Mouse (Mus musculus) heart, embryonic 11.5 days (tissue): ENCODE measurements at regions not wholly inside any gene's neighbourhood (a gene's known extent, or its start where the extent isn't known, plus 50 kb on each side); places are given as distances from the start of the nearest gene placed in this dataset.

Experiments used
- ATAC-seq: fragments of 200-750 bp; cut with Nextera tagmentation; replicated peaks from 2 replicates; pipeline ENCODE4 v1.8.0; 2017; ENCODE audit warnings: moderate library complexity; ENCODE audit not compliant: insufficient number of reproducible peaks, low FRiP score, low TSS enrichment
- H3K27ac ChIP-seq: fragments of 300-500 bp; sonication (generic); 2 replicates; pipeline ENCODE4 v1.5.1; 2014; ENCODE audit warnings: mild to moderate bottlenecking, low read depth, low read length
- H3K27me3 ChIP-seq: fragments of 300-500 bp; sonication (generic); 2 replicates; pipeline ENCODE4 v1.6.1; 2014; ENCODE audit warnings: mild to moderate bottlenecking, low read length, mixed read lengths; ENCODE audit not compliant: control insufficient read depth, insufficient read depth
- H3K36me3 ChIP-seq: fragments of 300-500 bp; sonication (generic); 2 replicates; pipeline ENCODE4 v1.6.1; 2014; ENCODE audit warnings: mild to moderate bottlenecking, low read length, moderate library complexity, mixed read lengths; ENCODE audit not compliant: control insufficient read depth, insufficient read depth
- H3K4me1 ChIP-seq: fragments of 300-500 bp; sonication (generic); 2 replicates; pipeline ENCODE4 v1.6.1; 2014; ENCODE audit warnings: low read length; ENCODE audit not compliant: control insufficient read depth, insufficient read depth
- H3K4me2 ChIP-seq: fragments of 300-500 bp; sonication (generic); 2 replicates; pipeline ENCODE4 v1.6.1; 2014; ENCODE audit warnings: mild to moderate bottlenecking, moderate library complexity
- H3K4me3 ChIP-seq: fragments of 300-500 bp; sonication (generic); 2 replicates; pipeline ENCODE4 v1.5.1; 2014; ENCODE audit warnings: low read depth, low read length
- H3K9ac ChIP-seq: fragments of 300-500 bp; sonication (generic); 2 replicates; pipeline ENCODE4 v1.6.1; 2014; ENCODE audit warnings: mild to moderate bottlenecking, low read depth, low read length, moderate library complexity
- H3K9me3 ChIP-seq: fragments of 300-500 bp; sonication (generic); replicated peaks from 2 replicates; pipeline ENCODE4 v1.6.1; 2016; ENCODE audit warnings: low read length; ENCODE audit not compliant: control insufficient read depth
- WGBS: fragments of 180-500 bp; shearing (Covaris S2); extraction: QIAGEN DNeasy Blood & Tissue Kit; methylation state at CpG from one replicate; pipeline ENCODE4 v1.1.7; 2014; ENCODE audit not compliant: insufficient replicate concordance; 5-methylcytosine and 5-hydroxymethylcytosine counted together

- Histone ChIP-seq H3K4me2 (no peak overlapping the region), H3K9ac (no peak overlapping the region), H3K9me3 (no peaks in the 10 kb centered on the region), H3K36me3 (no peaks in the 10 kb centered on the region), H3K27me3 (no peaks in the 10 kb centered on the region), H3K4me3 (no peak overlapping the region), H3K4me1 (no peaks in the 10 kb centered on the region), H3K27ac (no peak overlapping the region)
- no peak for ATAC-seq
- 93% methylated on average over 10 of the region's 10 CpGs for WGBS
Observed at GRCm38 (mm10) chr15:63697831-63698230, 147.1 kb downstream of the Gsdmc2 start.

DNA sequence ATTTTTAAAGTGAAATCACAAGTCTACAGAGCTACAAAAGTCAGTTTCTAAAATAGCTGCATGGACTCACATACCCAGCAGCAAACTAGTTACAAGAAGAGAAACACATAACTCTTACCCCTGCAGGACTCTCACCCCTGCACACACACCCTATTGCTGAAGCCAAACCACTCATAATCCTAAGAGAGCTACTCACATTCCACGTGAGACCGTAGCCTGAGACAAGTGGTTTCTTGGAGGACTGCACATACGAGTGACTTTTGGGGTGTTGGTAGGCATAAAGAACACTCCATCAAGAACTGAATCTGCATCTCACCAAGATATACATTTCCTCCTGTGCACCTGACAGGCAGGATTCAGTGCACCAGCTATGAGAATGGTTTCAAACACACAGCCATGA is 150.8 kb downstream of the Gsdmc2 start:
- H3K27ac ChIP-seq: no peak overlapping the region
- no peaks in the 10 kb centered on the region for H3K27me3 ChIP-seq
- no peak overlapping the region for H3K9ac ChIP-seq
- ATAC-seq: no peak
- H3K9me3 ChIP-seq: no peaks in the 10 kb centered on the region
- 63% methylated on average over 3 of the region's 3 CpGs for WGBS
- no peak overlapping the region for H3K4me2 ChIP-seq
- H3K4me1 ChIP-seq: no peaks in the 10 kb centered on the region
- H3K4me3 ChIP-seq: no peak overlapping the region
- H3K36me3 ChIP-seq: no peaks in the 10 kb centered on the region

DNA sequence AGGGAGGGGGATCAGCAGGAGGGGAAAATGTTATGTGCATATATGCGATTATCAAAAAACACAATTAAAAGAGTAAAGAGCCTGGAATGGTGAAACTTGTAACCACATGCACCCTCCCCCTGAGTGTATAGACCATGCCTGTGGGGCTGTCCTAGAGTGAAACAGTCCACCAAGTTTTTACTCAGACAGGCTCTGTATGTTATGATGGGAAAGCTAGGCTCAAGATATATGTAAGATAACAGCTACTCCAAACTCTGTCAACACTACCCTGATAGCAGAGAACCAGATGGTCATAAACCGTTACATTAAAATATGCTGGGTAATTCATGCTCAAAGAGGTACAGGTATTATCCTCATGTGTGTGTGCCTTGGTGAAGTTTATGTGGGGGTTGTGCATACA is 151.4 kb downstream of the Gsdmc2 start:
- H3K4me1 ChIP-seq: no peaks in the 10 kb centered on the region
- no peaks in the 10 kb centered on the region for H3K36me3 ChIP-seq
- H3K9ac ChIP-seq: no peak overlapping the region
- no peak for ATAC-seq
- H3K4me3 ChIP-seq: no peak overlapping the region
- no peak overlapping the region for H3K27ac ChIP-seq
- H3K27me3 ChIP-seq: no peaks in the 10 kb centered on the region
- H3K4me2 ChIP-seq: no peak overlapping the region
- no peaks in the 10 kb centered on the region for H3K9me3 ChIP-seq
- WGBS: 79% methylated on average over 2 of the region's 2 CpGs

DNA sequence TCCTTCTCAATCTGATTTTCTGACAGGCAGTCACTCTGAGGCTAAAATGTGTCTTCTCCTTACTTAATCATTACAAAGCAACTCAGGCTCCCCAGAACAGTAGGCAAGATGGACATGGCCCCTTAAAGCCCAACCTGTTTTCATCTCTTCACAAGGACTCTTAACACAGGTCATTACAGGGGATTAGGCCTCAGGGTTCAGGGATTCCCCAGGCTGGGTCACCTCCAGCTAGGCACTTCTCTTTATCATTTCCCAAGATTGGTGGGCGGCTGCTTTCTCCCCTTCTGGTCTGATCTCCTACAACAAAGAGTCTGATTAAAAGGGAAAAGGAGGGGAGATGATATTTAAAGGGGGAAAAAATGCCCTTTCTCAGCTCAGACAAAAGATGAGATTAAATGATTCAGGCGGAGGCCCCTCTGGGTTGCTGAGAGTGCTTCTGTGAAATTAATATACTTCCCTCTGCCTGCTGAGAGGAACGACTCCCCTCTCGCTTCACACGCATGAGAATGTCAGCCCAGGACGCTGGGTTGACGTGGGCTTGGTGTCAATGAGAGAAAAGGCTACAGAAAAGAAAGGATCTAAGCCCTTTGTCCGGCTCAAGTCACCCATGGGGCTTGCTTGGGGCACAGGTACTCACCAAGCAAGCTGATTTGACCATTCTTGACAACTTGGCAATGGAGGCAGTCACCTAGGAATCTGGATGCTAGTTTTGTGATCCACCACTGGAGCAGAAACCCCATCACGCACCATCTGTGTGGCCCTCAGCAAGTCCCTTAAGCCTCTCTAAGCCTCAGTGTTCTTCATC is 152.3 kb downstream of the Gsdmc2 start:
- ATAC-seq: no peak
- Histone ChIP-seq H3K4me2 (no peak overlapping the region), H3K27me3 (no peaks in the 10 kb centered on the region), H3K27ac (no peak overlapping the region), H3K4me3 (no peak overlapping the region), H3K36me3 (no peaks in the 10 kb centered on the region), H3K9ac (no peak overlapping the region), H3K4me1 (no peaks in the 10 kb centered on the region), H3K9me3 (no peaks in the 10 kb centered on the region)
- WGBS: 52% methylated on average over 9 of the region's 9 CpGs

GRCm38 (mm10) chr15:63689788-63690575 is 155.0 kb downstream of the Gsdmc2 start:
- no peaks in the 10 kb centered on the region for H3K4me1 ChIP-seq
- no peak overlapping the region for H3K4me3 ChIP-seq
- H3K27ac ChIP-seq: no peak overlapping the region
- no peaks in the 10 kb centered on the region for H3K36me3 ChIP-seq
- ATAC-seq: no peak
- H3K4me2 ChIP-seq: no peak overlapping the region
- 75% methylated on average over 5 of the region's 5 CpGs for WGBS
- no peaks in the 10 kb centered on the region for H3K9me3 ChIP-seq
- no peaks in the 10 kb centered on the region for H3K27me3 ChIP-seq
- H3K9ac ChIP-seq: no peak overlapping the region

DNA sequence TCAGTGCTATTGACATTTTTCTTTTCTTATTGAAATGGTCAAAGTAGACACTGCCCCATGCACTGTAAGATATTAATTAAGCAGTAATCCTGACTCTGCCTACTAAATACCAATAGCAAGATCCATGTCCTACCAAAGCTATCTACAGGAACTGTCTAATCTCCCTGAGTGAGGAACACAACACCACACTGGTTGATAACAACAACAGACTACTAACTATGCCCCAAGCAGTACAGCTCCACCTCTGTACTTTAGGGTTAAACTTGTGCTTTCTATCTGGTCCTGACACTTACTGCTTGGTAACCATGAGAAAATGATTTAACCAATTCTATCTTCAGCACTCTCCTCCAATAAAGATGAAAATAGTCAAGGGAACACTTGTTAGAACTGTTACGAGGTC is 157.1 kb downstream of the Gsdmc2 start:
- no peaks in the 10 kb centered on the region for H3K4me1 ChIP-seq
- no peak overlapping the region for H3K27ac ChIP-seq
- H3K9ac ChIP-seq: no peak overlapping the region
- no peaks in the 10 kb centered on the region for H3K36me3 ChIP-seq
- H3K9me3 ChIP-seq: no peaks in the 10 kb centered on the region
- H3K4me3 ChIP-seq: no peak overlapping the region
- 79% methylated on average over 1 of the region's 1 CpGs for WGBS
- H3K27me3 ChIP-seq: no peaks in the 10 kb centered on the region
- H3K4me2 ChIP-seq: no peak overlapping the region
- no peak for ATAC-seq

DNA sequence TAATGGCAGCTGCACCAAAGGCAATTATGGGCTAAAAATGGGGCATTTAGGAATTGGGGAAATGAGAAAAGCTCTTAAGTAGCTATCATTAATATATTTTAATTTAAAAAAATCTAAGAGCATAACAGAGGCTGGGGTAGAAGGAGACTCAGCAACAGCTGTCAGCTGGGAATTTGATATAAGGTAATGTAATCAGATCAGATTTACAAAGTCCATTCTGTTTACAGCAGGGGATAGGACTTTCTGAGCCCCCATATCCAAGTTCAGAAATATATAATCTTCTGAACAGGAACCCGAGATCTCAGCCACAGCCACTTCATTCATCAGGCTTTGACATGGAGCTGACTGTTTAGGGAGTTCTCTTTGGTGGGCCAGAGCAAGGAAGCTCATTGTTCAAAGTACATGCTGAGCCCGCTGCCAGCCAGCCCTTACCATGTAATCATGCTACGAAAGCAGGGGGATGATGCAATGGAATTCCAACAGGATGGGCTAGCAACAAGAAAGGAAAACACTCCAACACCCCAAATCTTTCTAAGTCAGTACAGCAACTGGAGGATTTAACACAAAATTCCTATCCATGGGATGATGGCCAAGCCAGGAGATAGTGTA is 157.9 kb downstream of the Gsdmc2 start:
- Histone ChIP-seq H3K9ac (no peak overlapping the region), H3K36me3 (no peaks in the 10 kb centered on the region), H3K27me3 (no peaks in the 10 kb centered on the region), H3K9me3 (no peaks in the 10 kb centered on the region), H3K4me1 (no peaks in the 10 kb centered on the region), H3K4me2 (no peak overlapping the region), H3K4me3 (no peak overlapping the region), H3K27ac (no peak overlapping the region)
- ATAC-seq: no peak
- WGBS: 54% methylated on average over 3 of the region's 3 CpGs

GRCm38 (mm10) chr15:63679984-63680925 is 164.7 kb downstream of the Gsdmc2 start:
- Histone ChIP-seq H3K36me3 (no peaks in the 10 kb centered on the region), H3K4me3 (no peak overlapping the region), H3K4me2 (no peak overlapping the region), H3K9ac (no peak overlapping the region), H3K4me1 (no peaks in the 10 kb centered on the region), H3K27me3 (no peaks in the 10 kb centered on the region), H3K9me3 (no peaks in the 10 kb centered on the region), H3K27ac (no peak overlapping the region)
- whole genome bisulfite sequencing: 64% methylated on average over 3 of the region's 3 CpGs
- no peak for ATAC-seq
